Mouse (Mus musculus) urinary bladder, postnatal 4 days (tissue): Measurements from ENCODE around the gene Tekt1.

Experiments
- DNase-seq, 2 experiments: peaks; one replicate each; pipeline ENCODE4 v3.0.0; 2021 to 2022; ENCODE audit warnings: low spot score in 2 of 2

The Tekt1 gene

GRCm38 (mm10) chr11:72362347-72362741, at the start of gene Tekt1:
Gene Tekt1, minus strand, starts transcription at chr11:72362442.
- DNase-seq, result no peak

DNA sequence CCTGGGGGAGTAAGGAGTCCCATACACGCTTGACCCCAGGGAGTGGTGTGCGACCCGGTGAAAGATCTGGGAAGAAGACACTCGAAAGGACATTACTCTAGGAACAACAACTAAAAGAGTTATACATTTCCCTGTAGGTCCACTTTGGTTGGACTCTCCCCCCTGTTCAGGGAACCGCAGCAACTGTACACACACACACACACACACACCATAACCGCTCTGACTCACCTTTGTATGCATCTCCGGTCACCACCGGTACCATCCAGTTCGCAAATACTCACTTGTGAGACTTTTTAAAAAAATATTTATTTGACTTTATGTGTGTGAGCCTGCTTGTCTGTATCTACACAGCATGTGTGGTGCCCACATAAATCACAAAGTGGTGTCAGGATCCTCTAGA, 49.7 kb upstream of the Tekt1 start:
- DNase-seq, result no peak

- DNase-seq, result peak; percentile 89 to 91
These were observed 49.1 kb upstream of the Tekt1 start, which contains the start of gene Smtnl2 for GRCm38 (mm10) chr11:72411093-72411921. Gene Smtnl2, minus strand, starts transcription at chr11:72411713.

DNA sequence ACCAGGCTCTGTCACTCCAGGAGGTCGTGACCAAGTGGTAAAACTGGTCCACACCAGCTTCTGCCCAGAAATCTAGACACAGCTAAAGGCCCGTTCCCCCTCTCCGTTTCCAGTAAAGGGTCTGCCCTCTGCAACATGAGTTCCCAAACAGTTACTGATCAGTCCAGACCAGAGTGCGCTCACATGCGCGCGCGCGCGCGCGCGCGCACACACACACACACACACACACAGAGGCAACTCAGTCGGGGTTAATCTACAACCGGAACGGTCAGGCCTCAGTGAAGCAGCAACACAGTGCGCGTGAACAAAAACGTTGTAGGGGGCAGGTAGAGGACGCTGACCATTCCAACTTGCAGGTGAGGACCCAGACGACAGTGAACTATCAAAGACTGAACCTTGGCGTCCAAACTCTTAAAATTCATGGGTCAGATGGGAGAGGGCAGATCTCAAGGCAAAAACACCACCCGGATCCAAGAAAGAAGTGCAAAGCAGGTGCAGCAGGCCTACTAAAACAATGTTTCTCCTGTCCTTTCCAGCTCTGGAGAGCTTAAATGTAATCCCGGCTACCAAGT, 48.4 kb upstream of the Tekt1 start:
- DNase-seq, result no peak

GRCm38 (mm10) chr11:72409649-72410385, 47.6 kb upstream of the Tekt1 start:
- no peak for DNase-seq

GRCm38 (mm10) chr11:72408451-72409170, 46.4 kb upstream of the Tekt1 start:
- DNase-seq, result no peak

- DNase-seq, result no peak
These were observed 45.3 kb upstream of the Tekt1 start for GRCm38 (mm10) chr11:72407574-72407973.

DNA sequence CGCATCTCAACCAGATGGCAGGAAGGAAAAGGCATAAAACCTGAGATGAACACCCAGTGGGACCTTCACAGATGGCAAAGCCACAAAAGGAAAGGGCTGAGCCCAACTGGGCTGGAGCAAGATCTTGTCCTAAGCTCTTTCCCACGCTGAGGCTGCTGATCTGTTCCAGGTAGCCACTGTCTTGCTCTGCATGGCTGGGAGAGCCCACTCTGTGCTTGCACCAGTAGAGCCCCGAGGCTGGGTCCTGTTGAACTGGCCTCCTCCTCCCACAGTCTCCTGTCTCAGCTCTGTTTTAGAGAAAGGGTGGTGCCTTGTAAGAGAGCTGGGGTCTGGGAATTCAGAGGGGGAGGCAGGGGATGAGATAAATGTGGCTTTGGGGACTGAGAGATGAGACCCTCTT, 44.8 kb upstream of the Tekt1 start:
- DNase-seq, result no peak

DNA sequence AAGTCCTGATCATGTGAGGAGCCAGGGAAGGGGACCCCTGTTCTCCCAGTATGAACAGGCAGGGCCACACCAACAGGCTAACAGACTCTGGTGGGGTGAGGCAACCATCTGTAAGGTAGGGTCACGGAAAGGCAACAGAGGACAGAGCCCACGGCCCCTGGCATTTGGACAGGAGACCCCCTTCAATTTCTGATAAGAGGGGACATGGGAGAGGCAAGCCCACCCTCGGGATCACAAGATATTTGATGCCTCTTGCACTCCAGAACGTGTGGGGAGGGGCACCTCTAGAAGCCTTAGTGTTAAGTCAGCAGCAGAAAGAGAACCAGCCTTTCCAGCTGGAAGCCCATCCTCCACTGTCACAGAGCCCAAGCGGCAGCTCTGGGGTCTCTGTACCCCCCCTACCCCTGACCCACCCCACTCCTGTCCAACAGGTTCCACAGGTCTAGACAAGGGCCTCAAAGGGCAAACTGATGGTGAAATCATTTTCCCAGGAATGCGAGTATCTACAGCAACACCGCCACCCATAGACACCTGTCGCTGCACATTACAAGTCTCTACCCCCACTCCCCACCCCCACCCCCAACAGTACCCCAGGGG, 43.9 kb upstream of the Tekt1 start:
- no peak for DNase-seq

DNA sequence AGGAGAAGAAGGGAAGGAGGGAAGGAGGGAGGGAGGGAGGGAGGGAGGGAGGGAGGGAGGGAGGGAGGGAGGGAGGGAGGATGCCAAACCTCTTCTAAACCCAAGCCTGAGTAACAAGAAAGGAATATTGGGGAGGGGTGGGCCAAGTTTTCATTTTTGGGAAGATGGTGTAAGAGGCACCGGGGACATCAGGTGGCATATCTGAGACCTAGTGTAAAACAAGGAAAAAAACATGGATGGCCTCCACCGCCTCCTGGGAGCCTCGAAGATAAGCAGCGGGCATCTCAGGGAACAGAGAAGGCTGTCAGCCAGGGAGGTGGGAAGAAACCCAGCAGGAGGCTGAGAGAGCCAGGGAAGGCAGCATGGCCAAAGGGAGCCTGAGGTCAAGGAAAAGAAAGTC, 43.3 kb upstream of the Tekt1 start:
- DNase-seq, result no peak

DNA sequence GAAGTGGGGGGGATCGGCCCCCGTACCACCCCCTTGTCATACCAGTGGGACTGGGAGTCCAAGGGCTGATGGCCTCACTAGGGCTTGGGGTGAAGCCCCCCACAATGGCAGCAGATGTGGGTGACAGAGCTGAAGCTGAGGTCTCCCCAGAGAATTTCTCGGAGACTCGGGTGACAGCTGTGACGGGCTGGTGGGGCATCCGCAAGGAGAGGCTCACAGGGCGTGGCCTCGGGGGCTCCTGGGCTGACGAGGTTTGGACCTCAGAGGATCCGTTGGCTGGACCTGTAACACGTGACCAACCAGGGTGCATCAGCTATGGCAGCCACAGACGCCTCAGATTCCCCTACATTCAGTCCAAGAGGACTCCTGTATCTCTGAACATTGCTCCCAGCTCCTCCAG, 40.7 kb upstream of the Tekt1 start:
- DNase-seq, result no peak

- DNase-seq, result no peak
These were observed 39.8 kb upstream of the Tekt1 start for GRCm38 (mm10) chr11:72402017-72402416.

DNA sequence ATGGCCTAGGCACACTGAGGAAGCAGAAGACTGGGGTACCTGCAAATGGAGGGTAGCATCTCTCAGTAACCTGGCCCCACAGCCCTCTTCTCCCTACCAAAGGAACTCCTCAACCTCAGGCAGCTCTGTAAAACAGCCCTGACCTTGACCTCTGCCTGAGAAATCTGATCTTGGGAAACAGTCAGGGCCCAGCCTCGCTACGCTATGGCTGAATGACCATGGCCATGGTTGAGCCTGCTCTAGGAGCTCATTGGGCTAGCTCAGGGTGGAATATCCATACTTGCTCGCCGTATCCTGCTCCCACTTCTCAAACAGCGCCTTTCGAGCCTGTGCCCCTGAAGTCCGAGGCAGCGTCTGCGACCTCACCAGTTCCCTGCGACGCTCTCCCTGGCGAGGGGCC, 38.8 kb upstream of the Tekt1 start:
- DNase-seq, result no peak

DNA sequence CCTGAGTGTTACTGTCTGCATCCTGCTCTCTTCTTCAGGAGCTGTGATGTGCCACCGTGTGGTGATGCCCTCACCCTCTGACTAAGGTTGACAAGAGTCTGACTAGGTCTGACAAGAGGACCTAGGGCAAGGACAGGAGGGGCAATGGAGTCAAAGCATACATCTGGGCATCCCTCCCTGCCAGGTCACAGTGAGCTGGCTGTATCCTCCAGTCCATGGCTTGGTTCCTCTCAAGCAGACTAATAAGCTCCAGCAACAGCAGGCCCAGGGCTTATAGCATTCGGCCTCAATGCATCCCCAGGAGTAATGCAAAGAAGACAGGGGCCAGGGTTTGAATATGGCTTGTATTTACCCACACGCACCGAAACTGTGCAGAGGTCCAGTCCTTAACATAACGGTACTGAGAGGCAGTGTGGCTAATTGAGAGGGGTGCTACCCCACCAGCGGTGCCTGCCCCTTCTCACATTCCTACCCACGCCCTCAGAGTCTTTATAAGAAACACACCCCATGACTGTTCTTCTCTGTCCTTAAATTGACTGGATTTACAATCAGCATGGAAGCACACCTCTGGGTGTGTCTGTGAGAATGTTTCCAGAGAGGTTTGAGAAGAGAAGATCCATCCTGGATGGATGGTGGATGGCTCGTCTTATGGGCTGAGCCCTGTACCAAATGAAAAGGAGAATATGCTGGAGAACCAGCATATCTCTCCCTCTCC, 35.7 kb upstream of the Tekt1 start:
- DNase-seq, result no peak

DNA sequence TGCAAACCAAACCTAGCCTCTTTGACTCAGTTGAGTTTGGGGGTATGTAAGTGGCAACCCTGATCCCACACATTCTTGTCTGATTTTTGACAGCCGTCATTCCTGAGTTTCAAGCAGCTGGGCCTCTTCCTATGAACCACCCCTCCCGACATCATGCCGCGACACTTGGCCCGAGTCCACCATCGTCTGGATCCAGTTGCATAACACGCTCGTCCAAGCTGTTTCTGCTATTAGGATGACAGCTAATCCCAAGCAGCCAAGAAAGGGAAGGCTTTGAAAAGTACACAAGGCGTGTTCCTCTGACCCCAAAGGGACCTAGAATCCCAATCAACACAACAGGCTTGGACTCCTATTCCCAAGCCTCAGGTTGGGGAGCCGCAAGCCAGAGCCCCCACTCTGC, 34.8 kb upstream of the Tekt1 start:
- DNase-seq, result peak; percentile 66 to 78

DNA sequence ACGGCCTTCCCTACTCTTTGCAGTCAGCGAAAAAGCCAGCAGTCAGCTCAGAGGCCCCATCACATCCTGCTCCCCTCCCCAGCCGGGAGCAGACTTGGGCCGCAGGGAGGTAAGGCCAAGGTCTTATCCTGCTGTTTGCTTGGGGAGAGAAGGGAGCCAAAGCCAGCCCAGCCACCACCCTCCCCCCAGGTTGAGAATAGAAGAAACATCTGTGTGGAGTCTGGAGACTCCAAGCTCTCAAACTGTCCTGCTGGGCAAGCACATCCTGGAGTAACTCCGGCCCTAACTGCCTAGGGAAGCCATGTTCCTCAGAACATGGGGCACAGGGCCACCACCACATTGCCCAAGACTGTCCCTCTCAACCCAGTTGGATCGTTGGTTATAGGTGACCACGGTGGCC, 34.4 kb upstream of the Tekt1 start:
- DNase-seq, result peak in 1 of 2 experiments; percentile 69

- no peak for DNase-seq
These were observed 33.4 kb upstream of the Tekt1 start for GRCm38 (mm10) chr11:72395652-72396051.

DNA sequence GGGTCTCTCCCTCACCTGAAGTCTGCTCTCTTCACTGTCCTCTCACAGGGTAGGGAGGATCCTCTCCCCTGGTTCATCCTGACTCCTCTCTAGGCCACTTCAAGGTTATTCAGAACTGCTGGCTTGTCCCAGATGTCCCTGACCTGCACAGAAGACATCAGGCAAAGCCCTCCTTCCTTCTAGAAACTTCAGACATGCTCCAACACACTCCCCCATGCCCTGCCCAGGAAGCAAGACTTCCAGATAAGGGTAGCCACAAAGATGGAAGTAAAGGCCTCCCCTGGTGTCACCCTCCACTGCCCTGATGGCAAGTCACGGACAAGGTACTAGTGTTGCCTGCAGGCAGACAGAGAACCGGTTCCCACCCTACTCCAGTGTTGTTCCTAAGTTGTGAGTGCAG, 32.5 kb upstream of the Tekt1 start:
- DNase-seq, result no peak

DNA sequence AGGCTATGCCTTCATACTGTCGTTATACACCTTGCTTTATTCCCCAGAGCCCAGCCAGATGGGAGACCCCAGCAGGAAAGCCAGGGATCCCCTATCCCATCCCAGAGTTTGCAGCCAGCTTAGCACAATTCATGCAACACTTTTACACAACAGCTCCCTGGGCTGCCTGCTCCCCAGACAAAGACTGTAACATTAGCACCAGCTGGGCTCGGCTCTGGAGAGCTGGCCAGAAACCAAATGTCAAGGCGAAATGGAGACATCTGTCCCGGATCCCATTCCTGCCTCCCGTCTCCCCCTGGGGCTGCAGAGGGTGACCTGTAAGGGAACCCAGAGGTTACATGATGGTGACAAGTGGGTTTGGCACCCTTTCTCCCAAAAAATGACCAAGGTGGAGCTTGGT, 31.4 kb upstream of the Tekt1 start:
- DNase-seq, result peak in 1 of 2 experiments; percentile 44

- no peak for DNase-seq
These were observed 31.0 kb upstream of the Tekt1 start for GRCm38 (mm10) chr11:72393243-72393642.

GRCm38 (mm10) chr11:72391181-72391580, 28.9 kb upstream of the Tekt1 start:
- DNase-seq, result peak in 1 of 2 experiments; percentile 16
